Mouse (Mus musculus): ENCODE results near the gene Vmn1r59.
"Not testable (repeated sequence)": the region's sequence is repeated elsewhere in the genome, so short reads cannot be mapped to it uniquely, and the experiment has no call there.

Gene Vmn1r59

GRCm38 (mm10) chr7:5456674-5457073 is at the start of gene Vmn1r59:
TSS of gene Vmn1r59 (minus strand) at chr7:5456774.
- CTCF ChIA-PET: no interaction called here

- CTCF ChIA-PET: not testable (repeated sequence)
These were observed 37.3 kb upstream of the Vmn1r59 start, which contains the start of gene Vmn2r28 for GRCm38 (mm10) chr7:5493856-5494255. TSS of gene Vmn2r28 (minus strand) at chr7:5493956.

GRCm38 (mm10) chr7:5454011-5454410 is 2.6 kb downstream of the Vmn1r59 start:
- CTCF ChIA-PET: not testable (repeated sequence)

- CTCF ChIA-PET: no interaction called here
These were observed 7.9 kb downstream of the Vmn1r59 start for GRCm38 (mm10) chr7:5448627-5449026.

- CTCF ChIA-PET: not testable (repeated sequence)
These were observed 43.3 kb downstream of the Vmn1r59 start, which contains the start of gene Vmn1r58 for GRCm38 (mm10) chr7:5413296-5413695. TSS of gene Vmn1r58 (minus strand) at chr7:5413396.

GRCm38 (mm10) chr7:5406201-5406600 is 50.4 kb downstream of the Vmn1r59 start:
- CTCF ChIA-PET: no interaction called here

Data from spleen, embryonic (tissue).